Mouse (Mus musculus) T-helper 2 cell (primary cell): ENCODE measurements around the gene Tapbpl.

Source experiments
- in situ Hi-C: fragments of 300-600 bp; cut with MboI, MseI; formaldehyde crosslinking; loops from one replicate; pipeline ENCODE4 v1.15.1; 2025; ENCODE audit warnings: high pct_unique_total_duplicates

Tapbpl gene

DNA sequence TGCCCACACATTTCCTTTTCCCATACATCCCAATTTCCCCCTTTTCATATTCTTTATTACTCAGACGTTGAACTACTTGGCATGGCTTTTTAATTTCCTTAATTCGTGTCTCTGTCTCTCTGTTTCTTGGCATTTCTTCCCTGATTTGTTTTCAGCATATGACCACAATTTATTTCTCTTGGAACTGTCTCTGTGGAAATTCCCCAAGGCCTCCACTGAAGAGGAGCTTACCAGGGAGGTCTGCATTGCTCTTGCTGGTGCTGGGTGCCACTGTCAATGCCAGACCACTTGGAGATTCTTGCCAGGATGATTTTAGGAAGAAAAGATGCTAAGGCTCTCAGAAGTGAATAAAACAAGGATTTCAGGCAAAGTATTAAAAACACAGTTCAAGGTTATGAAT is 19.0 kb downstream of the Tapbpl start:
- in situ Hi-C loops, result no loop called here

DNA sequence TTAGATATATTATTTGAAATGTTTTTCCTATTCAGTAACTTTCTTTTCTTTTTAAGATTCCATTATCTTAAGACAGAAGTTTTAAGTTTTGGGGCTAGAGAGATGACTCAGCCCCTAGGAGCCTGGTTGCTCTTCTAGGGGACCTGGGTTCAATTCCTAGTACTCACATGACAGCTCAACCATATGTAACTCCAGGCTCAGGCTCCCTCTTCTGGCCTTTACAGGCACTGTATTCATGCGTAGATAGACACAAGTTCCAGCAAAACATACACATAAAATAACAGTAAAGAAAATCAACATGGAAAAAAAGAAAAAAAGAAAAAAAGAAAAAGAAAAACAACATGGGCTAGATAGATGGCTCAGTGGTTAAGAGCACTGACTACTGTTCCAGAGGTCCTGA is 21.2 kb downstream of the Tapbpl start:
- in situ Hi-C loops, result no loop called here

GRCm38 (mm10) chr6:125197166-125197565 is 34.5 kb downstream of the Tapbpl start:
- in situ Hi-C loops, result no loop called here

DNA sequence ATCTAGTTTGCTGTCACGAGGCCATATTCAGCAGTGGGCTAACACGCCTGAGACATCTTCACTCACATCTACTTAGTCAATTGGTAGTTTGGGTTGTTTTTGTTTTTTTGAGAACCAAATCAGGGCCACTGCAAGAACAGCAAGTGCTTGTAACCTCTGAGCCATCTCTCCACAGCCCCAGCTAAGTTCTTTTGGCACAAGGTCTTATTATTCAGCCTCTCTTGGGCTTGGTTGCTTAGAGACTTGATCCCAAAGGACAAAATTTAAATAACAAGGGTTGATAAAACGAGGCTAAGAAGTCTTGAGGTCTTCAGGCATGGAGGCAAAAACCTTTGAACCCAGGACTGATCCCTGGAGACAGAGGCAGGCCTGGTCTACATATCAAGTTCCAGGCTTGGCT is 35.4 kb downstream of the Tapbpl start:
- in situ Hi-C loops, result no loop called here

- in situ Hi-C loops, result no loop called here
Observed at GRCm38 (mm10) chr6:125195541-125196075, 36.1 kb downstream of the Tapbpl start.

DNA sequence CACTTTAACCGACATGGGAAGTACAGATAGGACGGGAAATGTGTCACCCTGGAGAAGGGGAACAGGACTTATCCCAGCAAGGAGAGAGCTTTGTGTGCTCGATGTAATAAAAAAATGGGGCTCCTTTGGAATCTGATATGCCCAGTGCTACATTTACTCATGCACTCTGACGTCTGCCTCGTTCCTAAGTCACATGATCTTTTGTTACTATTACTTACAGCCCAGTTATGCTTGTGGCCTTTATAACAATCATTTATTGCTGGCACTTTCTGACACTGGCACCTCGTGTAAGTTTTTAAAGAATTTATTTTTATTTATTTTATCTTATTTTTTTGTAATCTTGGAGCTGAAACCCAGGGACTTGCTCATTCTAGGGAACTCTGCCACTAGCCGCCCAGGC is 38.3 kb downstream of the Tapbpl start:
- in situ Hi-C loops, result no loop called here

- in situ Hi-C loops, result no loop called here
Observed at GRCm38 (mm10) chr6:125192841-125193240, 38.8 kb downstream of the Tapbpl start.

- in situ Hi-C loops, result no loop called here
Observed at GRCm38 (mm10) chr6:125192016-125192714, 39.5 kb downstream of the Tapbpl start.

GRCm38 (mm10) chr6:125191332-125192015 is 40.2 kb downstream of the Tapbpl start, which contains the start of the genes Ncapd2 and Mrpl51:
Gene Ncapd2, minus strand, starts transcription at chr6:125191701.
Gene Mrpl51, plus strand, starts transcription at chr6:125191801.
- in situ Hi-C loops, result no loop called here

DNA sequence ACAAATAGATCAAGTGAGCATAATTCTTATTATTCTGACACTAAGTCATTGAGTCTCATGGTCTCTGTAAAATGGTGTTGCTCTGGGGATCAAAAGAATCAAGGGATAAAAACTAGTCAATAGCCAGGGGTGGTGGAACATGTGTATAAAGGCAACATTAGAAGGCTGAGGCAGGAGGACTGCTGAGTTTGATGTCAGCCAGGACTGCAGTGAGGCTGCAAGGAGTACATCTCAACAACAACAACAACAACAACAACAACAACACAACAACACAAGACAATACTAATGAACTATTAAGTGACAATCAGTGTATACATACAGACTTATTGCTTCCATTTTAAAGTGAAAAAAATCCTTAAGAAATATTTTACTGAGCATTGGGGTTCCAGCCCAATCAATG is 40.8 kb downstream of the Tapbpl start:
- in situ Hi-C loops, result no loop called here

DNA sequence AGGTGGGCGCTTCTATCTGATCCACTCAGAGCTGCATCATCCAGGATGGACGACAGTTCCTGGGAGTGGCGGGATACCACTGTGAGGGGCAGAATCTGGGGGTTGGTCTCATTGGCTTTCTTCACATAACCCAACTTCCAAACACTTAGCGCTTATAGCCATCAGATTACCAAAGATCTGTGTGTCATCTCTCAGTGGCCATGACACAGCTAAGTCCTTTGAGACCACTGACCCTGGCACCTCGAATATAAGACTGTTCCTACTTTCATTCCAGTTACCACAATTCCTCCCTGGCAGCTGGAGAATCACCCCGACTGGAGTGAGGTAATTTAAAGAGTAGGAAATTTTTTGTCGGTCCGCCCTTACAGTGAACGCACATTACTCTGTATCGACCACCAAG is 45.5 kb downstream of the Tapbpl start:
- in situ Hi-C loops, result no loop called here

- in situ Hi-C loops, result no loop called here
Observed at GRCm38 (mm10) chr6:125182133-125182532, 49.5 kb downstream of the Tapbpl start.

DNA sequence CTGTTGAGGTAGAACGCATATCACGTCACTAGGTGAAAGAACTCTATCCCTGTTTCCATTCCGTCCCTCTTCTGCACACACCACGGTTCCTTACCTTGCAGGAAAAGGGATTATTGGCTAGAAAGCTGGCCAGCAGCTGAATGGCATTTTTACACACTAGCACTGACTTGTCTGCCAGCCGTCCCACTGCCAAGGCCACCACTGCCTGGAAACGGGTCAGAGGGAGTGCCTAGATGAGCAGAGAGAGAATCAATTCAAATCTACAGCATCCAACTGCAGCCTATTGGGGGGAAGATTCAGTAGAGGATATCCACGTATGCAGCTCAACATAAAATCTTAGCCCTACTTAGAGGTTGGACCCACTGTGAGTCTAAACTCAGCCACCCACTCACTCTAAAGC is 52.1 kb downstream of the Tapbpl start:
- in situ Hi-C loops, result no loop called here

GRCm38 (mm10) chr6:125175469-125175868 is 56.2 kb downstream of the Tapbpl start:
- in situ Hi-C loops, result no loop called here
